Mouse (Mus musculus) limb, embryonic 11.5 days (tissue): Measurements from ENCODE around the gene Rasl10b. TPM values are rescaled to one million over a fixed set of nuclear protein-coding genes. Genes with fewer than 3 reads are reported as not detected.

Source experiments
- ATAC-seq: fragments of 200-750 bp; cut with Nextera tagmentation; 2 replicates; pipeline ENCODE4 v1.8.0; 2017; ENCODE audit warnings: low read depth; ENCODE audit not compliant: insufficient number of reproducible peaks, low FRiP score, low TSS enrichment
- DNase-seq: peaks from one replicate; pipeline ENCODE4 v3.0.0-alpha.2; 2015; ENCODE audit warnings: low spot score
- H3K27ac ChIP-seq: fragments of 300-500 bp; sonication (generic); replicated peaks from 2 replicates; pipeline ENCODE4 v1.5.1; 2014; ENCODE audit warnings: low read depth, mild to moderate bottlenecking, low read length
- H3K27me3 ChIP-seq: fragments of 300-500 bp; sonication (generic); 2 replicates; pipeline ENCODE4 v1.6.1; 2014; ENCODE audit warnings: mild to moderate bottlenecking, low read length, mixed read lengths; ENCODE audit not compliant: control insufficient read depth, insufficient read depth
- H3K36me3 ChIP-seq: fragments of 300-500 bp; sonication (generic); 2 replicates; pipeline ENCODE4 v1.6.1; 2014; ENCODE audit warnings: mild to moderate bottlenecking, low read length, moderate library complexity, mixed read lengths; ENCODE audit not compliant: control insufficient read depth, insufficient read depth
- H3K4me1 ChIP-seq: fragments of 300-500 bp; sonication (generic); 2 replicates; pipeline ENCODE4 v1.6.1; 2014; ENCODE audit warnings: low read length, mixed read lengths; ENCODE audit not compliant: control insufficient read depth, insufficient read depth
- H3K4me2 ChIP-seq: fragments of 300-500 bp; sonication (generic); 2 replicates; pipeline ENCODE4 v1.6.1; 2014; ENCODE audit warnings: low read depth, mild to moderate bottlenecking, moderate library complexity; ENCODE audit not compliant: severe bottlenecking
- H3K4me3 ChIP-seq: fragments of 300-500 bp; sonication (generic); 2 replicates; pipeline ENCODE4 v1.5.1; 2014; ENCODE audit warnings: low read depth, low read length
- H3K9ac ChIP-seq: fragments of 300-500 bp; sonication (generic); 2 replicates; pipeline ENCODE4 v1.6.1; 2014; ENCODE audit warnings: mild to moderate bottlenecking, low read length
- H3K9me3 ChIP-seq: fragments of 300-500 bp; sonication (generic); 2 replicates; pipeline ENCODE4 v1.6.1; 2016; ENCODE audit warnings: low read length; ENCODE audit not compliant: control insufficient read depth
- WGBS: fragments of 180-500 bp; shearing (Covaris S2); extraction: QIAGEN DNeasy Blood & Tissue Kit; methylation state at CpG from one replicate; pipeline ENCODE4 v1.1.7; 2014; 5-methylcytosine and 5-hydroxymethylcytosine counted together
- polyA plus RNA-seq: library from polyadenylated mRNA; unstranded; fragments of >200 nt; fragmentation: Nextera tagmentation; extraction: Ambion mirVana; gene quantifications from 2 replicates; pipeline ENCODE4 v1.2.1, GENCODE M21; 2014

The Rasl10b gene
- polyA plus RNA-seq, 1 experiment from 2014 or later: 0.88 TPM

GRCm38 (mm10) chr11:83457912-83458601 lies 49.1 kb downstream of the Rasl10b start:
- ATAC-seq (0 out of 2 replicates have a peak, but pooled peaks have one; percentile 62), DNase-seq (no peak)
- H3K27me3 ChIP-seq: peaks cover 15% of the 10 kb centered on the region
- H3K4me1 ChIP-seq: peaks cover 12% of the 10 kb centered on the region; the same call in 1 of the 2 replicates
- 58% methylated on average over 9 of the region's 9 CpGs for WGBS
- H3K36me3 ChIP-seq: no peaks in the 10 kb centered on the region
- no peak overlapping the region for H3K4me3 ChIP-seq
- H3K9me3 ChIP-seq: no peaks in the 10 kb centered on the region
- H3K4me2 ChIP-seq: no peak overlapping the region
- H3K9ac ChIP-seq: no peak overlapping the region
- H3K27ac ChIP-seq: 0 out of 2 replicates have a peak overlapping the region, but pooled peaks have one; percentile 3

- H3K27me3 ChIP-seq: peaks cover 20% of the 10 kb centered on the region
- 72% methylated on average over 10 of the region's 10 CpGs for WGBS
- no peaks in the 10 kb centered on the region for H3K36me3 ChIP-seq
- H3K4me3 ChIP-seq: no peak overlapping the region
- H3K27ac ChIP-seq: no peak overlapping the region
- ATAC-seq (no peak), DNase-seq (no peak)
- H3K9ac ChIP-seq: no peak overlapping the region
- H3K9me3 ChIP-seq: no peaks in the 10 kb centered on the region
- H3K4me2 ChIP-seq: no peak overlapping the region
- H3K4me1 ChIP-seq: no peaks in the 10 kb centered on the region; the same call in 1 of the 2 replicates
These were observed 52.6 kb downstream of the Rasl10b start for GRCm38 (mm10) chr11:83461462-83462027.

GRCm38 (mm10) chr11:83462711-83463244 lies 53.8 kb downstream of the Rasl10b start, which contains the start of gene Mmp28:
Mmp28 (minus strand) TSS chr11:83463071.
- Histone ChIP-seq H3K36me3 (no peaks in the 10 kb centered on the region), H3K4me3 (peak within 1 kb of the TSS; percentile 55), H3K4me2 (peak within 1 kb of the TSS; percentile 90), H3K9me3 (no peaks in the 10 kb centered on the region), H3K4me1 (no peaks in the 10 kb centered on the region; the same call in 1 of the 2 replicates), H3K27ac (no peak within 1 kb of the TSS), H3K27me3 (peaks cover 20% of the 10 kb centered on the region), H3K9ac (peak within 1 kb of the TSS; percentile 55)
- DNase-seq: peak; percentile 59
- under 1% methylated on average over 42 of the region's 42 CpGs for WGBS
- ATAC-seq: peak; percentile 39; the same call in 1 of the 2 replicates

- Histone ChIP-seq H3K27me3 (peaks cover 20% of the 10 kb centered on the region), H3K4me2 (no peak overlapping the region), H3K4me3 (no peak overlapping the region), H3K4me1 (no peaks in the 10 kb centered on the region; the same call in 1 of the 2 replicates), H3K36me3 (no peaks in the 10 kb centered on the region), H3K9ac (no peak overlapping the region), H3K9me3 (no peaks in the 10 kb centered on the region), H3K27ac (no peak overlapping the region)
- ATAC-seq (no peak), DNase-seq (peak; percentile 17)
- WGBS: 37% methylated on average over 2 of the region's 2 CpGs
These were observed 57.0 kb downstream of the Rasl10b start for GRCm38 (mm10) chr11:83465976-83466375.

- Histone ChIP-seq H3K9ac (no peak overlapping the region), H3K27me3 (peaks cover 14% of the 10 kb centered on the region), H3K36me3 (no peaks in the 10 kb centered on the region), H3K9me3 (no peaks in the 10 kb centered on the region), H3K4me2 (no peak overlapping the region), H3K4me1 (no peaks in the 10 kb centered on the region; the same call in 1 of the 2 replicates), H3K27ac (no peak overlapping the region), H3K4me3 (no peak overlapping the region)
- DNase-seq (peak; percentile 36), ATAC-seq (no peak)
- 64% methylated on average over 11 of the region's 11 CpGs for WGBS
These were observed 58.2 kb downstream of the Rasl10b start for GRCm38 (mm10) chr11:83467120-83467652.

GRCm38 (mm10) chr11:83468765-83469164 lies 59.8 kb downstream of the Rasl10b start:
- Histone ChIP-seq H3K4me2 (no peak overlapping the region), H3K27me3 (peaks cover 2% of the 10 kb centered on the region; the same call in 1 of the 2 replicates), H3K36me3 (no peaks in the 10 kb centered on the region), H3K9ac (no peak overlapping the region), H3K4me3 (no peak overlapping the region), H3K4me1 (no peaks in the 10 kb centered on the region), H3K9me3 (no peaks in the 10 kb centered on the region), H3K27ac (no peak overlapping the region)
- DNase-seq: no peak
- no peak for ATAC-seq
- WGBS: 92% methylated on average over 3 of the region's 3 CpGs

Other genes with a start within 250 kb of the Rasl10b start
- gene Slfn4, start 234.0 kb upstream of the Rasl10b start, polyA plus RNA-seq: not detected in 2 replicates
- gene Slfn3, start 217.8 kb upstream of the Rasl10b start, polyA plus RNA-seq: 0.31 and 1.0 TPM in 2 replicates
- gene Slfn14, start 122.4 kb upstream of the Rasl10b start, polyA plus RNA-seq: 0.52 and 0.53 TPM in 2 replicates
- gene Ap2b1, start 110.1 kb upstream of the Rasl10b start, polyA plus RNA-seq: 72.1 and 78.9 TPM in 2 replicates
- gene Pex12, start 106.6 kb upstream of the Rasl10b start, polyA plus RNA-seq: 13.2 and 15.6 TPM in 2 replicates
- gene Gas2l2, start 20.3 kb downstream of the Rasl10b start, polyA plus RNA-seq: not detected in 2 replicates
- gene 1700020L24Rik, start 28.5 kb downstream of the Rasl10b start, polyA plus RNA-seq: 0.55 TPM in 1 of 2 replicates, not detected in the other
- gene Mmp28, start 53.9 kb downstream of the Rasl10b start, polyA plus RNA-seq: 2.9 and 3.7 TPM in 2 replicates
- gene Taf15, start 63.9 kb downstream of the Rasl10b start, polyA plus RNA-seq: 11.3 and 13.3 TPM in 2 replicates
- gene Heatr9, start 113.0 kb downstream of the Rasl10b start, polyA plus RNA-seq: not detected in 2 replicates
- not detected in 2 replicates for gene Ccl5, start 121.4 kb downstream of the Rasl10b start, polyA plus RNA-seq
- 0.56 and 0.94 TPM in 2 replicates for gene Ccl9, start 169.5 kb downstream of the Rasl10b start, polyA plus RNA-seq
- 0.62 and 1.1 TPM in 2 replicates for gene Ccl6, start 183.9 kb downstream of the Rasl10b start, polyA plus RNA-seq
- gene Rpl9-ps1, start 236.5 kb downstream of the Rasl10b start, polyA plus RNA-seq: not detected in 2 replicates
- gene Ccl3, start 240.2 kb downstream of the Rasl10b start, polyA plus RNA-seq: 0.20 and 0.34 TPM in 2 replicates